ENCODE assay signal across 8 mouse cellular contexts in the genomic region with DNA sequence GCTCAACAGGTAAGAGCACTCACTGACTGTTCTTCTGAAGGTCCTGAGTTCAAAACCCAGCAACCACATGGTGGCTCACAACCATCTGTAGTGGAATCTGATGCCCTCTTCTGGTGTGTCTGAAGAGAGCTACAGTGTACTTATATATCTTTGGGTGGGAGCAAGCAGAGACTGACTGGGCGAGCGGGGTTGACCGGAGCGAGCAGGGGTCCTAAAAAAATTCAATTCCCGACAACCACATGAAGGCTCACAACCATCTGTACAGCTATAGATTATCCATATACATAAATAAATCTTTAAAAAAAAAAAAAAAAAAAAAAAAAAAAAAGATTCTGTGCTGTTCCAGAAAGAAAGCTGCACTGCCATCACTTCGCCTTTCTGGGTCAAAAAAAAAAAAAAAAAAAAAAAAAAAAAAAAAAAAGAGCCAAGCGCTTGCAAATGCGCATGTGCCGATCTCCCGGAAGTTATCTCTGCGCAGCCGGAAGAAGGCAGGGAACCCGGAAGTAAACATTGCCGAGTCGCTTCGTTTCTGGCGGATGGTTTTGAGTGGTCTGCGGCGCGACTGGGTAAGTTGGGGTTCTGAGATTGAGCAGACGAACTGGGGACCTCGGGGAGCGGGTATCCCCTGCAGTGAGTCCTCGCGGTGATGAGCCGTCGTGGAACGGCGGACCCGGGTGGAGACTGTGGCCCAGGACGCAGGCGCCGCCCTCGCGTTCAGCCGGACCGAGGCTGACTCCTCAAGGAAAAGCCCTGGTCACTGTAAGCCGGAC. TPM values are rescaled to one million over a fixed set of nuclear protein-coding genes. Genes with fewer than 3 reads are reported as not detected.
DNase-seq lines count a peak whose midpoint lies in the region; ATAC-seq and TF ChIP-seq lines count a peak whose summit lies in the region.

Gene Slu7 (plus strand): TSS at position 491 of the 770 bp plus-strand sequence.

- H3K27ac ChIP-seq in brown adipose tissue, adult 24 weeks (replicated peaks; ENCODE audit: low read depth, low read length): peak within 1 kb of the TSS; percentile 73
- H3K27ac ChIP-seq in heart, embryonic 13.5 days (replicated peaks): peak within 1 kb of the TSS; percentile 24
- peak within 1 kb of the TSS; percentile 77 for H3K27ac ChIP-seq in kidney, postnatal 0 days
- H3K27ac ChIP-seq in liver, embryonic 15.5 days (replicated peaks): peak within 1 kb of the TSS; percentile 69
- no peak within 1 kb of the TSS for H3K27ac ChIP-seq in neural tube, embryonic 12.5 days
- H3K27ac ChIP-seq in stomach, postnatal 0 days (replicated peaks): peak within 1 kb of the TSS; percentile 74

- WGBS in heart, embryonic 13.5 days: 6% methylated on average over 38 of the region's 38 CpGs
- WGBS in kidney, postnatal 0 days: 6% methylated on average over 38 of the region's 38 CpGs
- WGBS in liver, embryonic 15.5 days (ENCODE audit: insufficient replicate concordance): 7% methylated on average over 38 of the region's 38 CpGs
- 9% methylated on average over 38 of the region's 38 CpGs for WGBS in neural tube, embryonic 12.5 days
- 7% methylated on average over 38 of the region's 38 CpGs for WGBS in stomach, postnatal 0 days

- H3K9ac ChIP-seq in heart, embryonic 13.5 days: peak within 1 kb of the TSS; percentile 89
- peak within 1 kb of the TSS; percentile 86 for H3K9ac ChIP-seq in kidney, postnatal 0 days (ENCODE audit: low read depth, low read length)
- peak within 1 kb of the TSS; percentile 74 for H3K9ac ChIP-seq in liver, embryonic 15.5 days
- peak within 1 kb of the TSS; percentile 66 for H3K9ac ChIP-seq in neural tube, embryonic 12.5 days
- peak within 1 kb of the TSS; percentile 86 for H3K9ac ChIP-seq in stomach, postnatal 0 days (ENCODE audit: low read length)

- H3K4me2 ChIP-seq in heart, embryonic 13.5 days: peak within 1 kb of the TSS; percentile 78
- H3K4me2 ChIP-seq in kidney, postnatal 0 days (ENCODE audit: low read length): peak within 1 kb of the TSS; percentile 58
- peak within 1 kb of the TSS; percentile 75 for H3K4me2 ChIP-seq in liver, embryonic 15.5 days
- peak within 1 kb of the TSS; percentile 73 for H3K4me2 ChIP-seq in neural tube, embryonic 12.5 days (replicated peaks)
- peak within 1 kb of the TSS; percentile 66 for H3K4me2 ChIP-seq in stomach, postnatal 0 days (replicated peaks; ENCODE audit: low read depth)

- no peak for TF ChIP-seq CTCF in E14TG2a.4 (conservative IDR thresholded peaks at IDR 0.05; ENCODE audit: low read length)
- TF ChIP-seq CTCF in kidney, postnatal 0 days (IDR thresholded peaks at IDR 0.05; ENCODE audit: low read depth): peak; percentile 29; the same call in 1 of the 2 replicates
- TF ChIP-seq CTCF in stomach, postnatal 0 days (IDR thresholded peaks at IDR 0.05; ENCODE audit: low read depth): peak; percentile 39

- no peak for TF ChIP-seq EP300 in stomach, postnatal 0 days (optimal IDR thresholded peaks at IDR 0.05)

- H3K27me3 ChIP-seq in E14TG2a.4 (ENCODE audit: insufficient read depth, low read length): no peaks in the 10 kb centered on the region
- H3K27me3 ChIP-seq in heart, embryonic 13.5 days (replicated peaks): no peaks in the 10 kb centered on the region; the same call in 1 of the 2 replicates
- H3K27me3 ChIP-seq in kidney, postnatal 0 days (ENCODE audit: insufficient read depth, low read length): no peaks in the 10 kb centered on the region
- no peaks in the 10 kb centered on the region for H3K27me3 ChIP-seq in liver, embryonic 15.5 days
- no peaks in the 10 kb centered on the region for H3K27me3 ChIP-seq in neural tube, embryonic 12.5 days (replicated peaks)
- no peaks in the 10 kb centered on the region for H3K27me3 ChIP-seq in stomach, postnatal 0 days (ENCODE audit: control insufficient read depth, insufficient read depth, low read length)

- ATAC-seq in erythroid progenitor cell, adult 5-6 weeks (replicated peaks; ENCODE audit: low FRiP score, poor library complexity, severe bottlenecking): peak; percentile 93
- peak; percentile 58 for ATAC-seq in heart, embryonic 13.5 days (ENCODE audit: extremely low read depth, insufficient number of reproducible peaks, low FRiP score, low TSS enrichment)
- ATAC-seq in kidney, postnatal 0 days (replicated peaks; ENCODE audit: low FRiP score, low read depth): peak; percentile 89
- peak; percentile 82 for ATAC-seq in liver, embryonic 15.5 days (ENCODE audit: insufficient read depth)
- peak; percentile 90 for ATAC-seq in neural tube, embryonic 12.5 days (ENCODE audit: low FRiP score, low read depth)
- peak; percentile 92 for ATAC-seq in stomach, postnatal 0 days (ENCODE audit: low FRiP score, low TSS enrichment)

- peak; percentile 95 for DNase-seq in kidney, postnatal 0 days (ENCODE audit: low spot score)
- DNase-seq in stomach, postnatal 0 days (ENCODE audit: low spot score): peak; percentile 78

- peaks cover 8% of the 10 kb centered on the region for H3K9me3 ChIP-seq in E14TG2a.4 (ENCODE audit: low read length)
- H3K9me3 ChIP-seq in heart, embryonic 13.5 days: no peaks in the 10 kb centered on the region
- no peaks in the 10 kb centered on the region for H3K9me3 ChIP-seq in kidney, postnatal 0 days (replicated peaks; ENCODE audit: low read length)
- H3K9me3 ChIP-seq in liver, embryonic 15.5 days (replicated peaks): no peaks in the 10 kb centered on the region
- H3K9me3 ChIP-seq in neural tube, embryonic 12.5 days: no peaks in the 10 kb centered on the region
- H3K9me3 ChIP-seq in stomach, postnatal 0 days (ENCODE audit: control insufficient read depth, low read length): no peaks in the 10 kb centered on the region

- H3K36me3 ChIP-seq in E14TG2a.4 (ENCODE audit: insufficient read depth, low read length): peaks cover 20% of the 10 kb centered on the region
- peaks cover 14% of the 10 kb centered on the region for H3K36me3 ChIP-seq in heart, embryonic 13.5 days
- H3K36me3 ChIP-seq in kidney, postnatal 0 days (ENCODE audit: insufficient read depth, low read length): peaks cover 13% of the 10 kb centered on the region; the same call in 1 of the 2 replicates
- peaks cover 12% of the 10 kb centered on the region for H3K36me3 ChIP-seq in liver, embryonic 15.5 days (replicated peaks)
- H3K36me3 ChIP-seq in neural tube, embryonic 12.5 days: peaks cover 11% of the 10 kb centered on the region; the same call in 1 of the 2 replicates
- H3K36me3 ChIP-seq in stomach, postnatal 0 days (ENCODE audit: control insufficient read depth, insufficient read depth, low read length): no peaks in the 10 kb centered on the region

- peaks cover 14% of the 10 kb centered on the region for H3K4me1 ChIP-seq in E14TG2a.4 (replicated peaks; ENCODE audit: low read depth, low read length)
- peaks cover 3% of the 10 kb centered on the region; the same call in 1 of the 2 replicates for H3K4me1 ChIP-seq in brown adipose tissue, adult 24 weeks (ENCODE audit: control insufficient read depth, insufficient read depth, insufficient read length, low read length)
- peaks cover 19% of the 10 kb centered on the region for H3K4me1 ChIP-seq in heart, embryonic 13.5 days
- peaks cover 9% of the 10 kb centered on the region for H3K4me1 ChIP-seq in kidney, postnatal 0 days (replicated peaks; ENCODE audit: insufficient read depth, low read length)
- peaks cover 18% of the 10 kb centered on the region for H3K4me1 ChIP-seq in liver, embryonic 15.5 days (replicated peaks)
- H3K4me1 ChIP-seq in neural tube, embryonic 12.5 days: peaks cover 5% of the 10 kb centered on the region
- H3K4me1 ChIP-seq in stomach, postnatal 0 days (replicated peaks; ENCODE audit: control insufficient read depth, insufficient read depth): no peaks in the 10 kb centered on the region

- peak within 1 kb of the TSS; percentile 95 for H3K4me3 ChIP-seq in E14TG2a.4 (replicated peaks; ENCODE audit: low read length)
- peak within 1 kb of the TSS; percentile 97 for H3K4me3 ChIP-seq in brown adipose tissue, adult 24 weeks (ENCODE audit: insufficient read depth, low read depth, low read length)
- peak within 1 kb of the TSS; percentile 77 for H3K4me3 ChIP-seq in heart, embryonic 13.5 days
- H3K4me3 ChIP-seq in kidney, postnatal 0 days (replicated peaks; ENCODE audit: low read depth, low read length): peak within 1 kb of the TSS; percentile 90
- peak within 1 kb of the TSS; percentile 90 for H3K4me3 ChIP-seq in liver, embryonic 15.5 days (replicated peaks)
- H3K4me3 ChIP-seq in neural tube, embryonic 12.5 days: peak within 1 kb of the TSS; percentile 65
- H3K4me3 ChIP-seq in stomach, postnatal 0 days (ENCODE audit: low read depth, low read length): peak within 1 kb of the TSS; percentile 86

RNA-seq across cellular contexts. Expression of gene Slu7, which starts in this region (rescaled TPM):
- polyA plus RNA-seq in brown adipose tissue, adult 24 weeks (2012; ENCODE audit: insufficient read depth, insufficient read length, missing spikeins): 15.2 and 20.3 TPM in 2 replicates
- total RNA-seq in erythroid progenitor cell, adult 5-6 weeks (2015; ENCODE audit: low replicate concordance): 8.8 and 20.5 TPM in 2 replicates
- total RNA-seq in erythroid progenitor cell, adult 5-6 weeks (2017; ENCODE audit: low replicate concordance): 44.4 and 47.6 TPM in 2 replicates
- 32.0 and 36.8 TPM in 2 replicates for polyA plus RNA-seq in heart, embryonic 13.5 days (2015; fragmentation: Nextera tagmentation; extraction: Ambion mirVana)
- 62.6 and 64.0 TPM in 2 replicates for polyA plus RNA-seq in kidney, postnatal 0 days (2015; fragmentation: Nextera tagmentation; extraction: Ambion mirVana)
- 21.9 and 24.5 TPM in 2 replicates for polyA plus RNA-seq in liver, embryonic 15.5 days (2015; fragmentation: Nextera tagmentation; extraction: Ambion mirVana)
- 66.7 and 67.8 TPM in 2 replicates for polyA plus RNA-seq in neural tube, embryonic 12.5 days (2016; fragmentation: Nextera tagmentation; extraction: Ambion mirVana)
- polyA plus RNA-seq in stomach, postnatal 0 days (2015; fragmentation: Nextera tagmentation; extraction: Ambion mirVana): 38.1 and 39.3 TPM in 2 replicates
